Mouse (Mus musculus) bone marrow, adult 2 months (tissue): ENCODE measurements around the gene Txnrd2.

Experiments used
- CTCF ChIP-seq: fragments of 200-500 bp; IDR thresholded peaks from 2 replicates; pipeline ENCODE4 v1.5.1; 2011; ENCODE audit warnings: low read length, control low read depth; ENCODE audit not compliant: control insufficient read depth, insufficient read depth
- POLR2A ChIP-seq: fragments of 200-500 bp; IDR thresholded peaks from 2 replicates; pipeline ENCODE4 v1.6.1; 2011; ENCODE audit warnings: low read depth, mild to moderate bottlenecking, control low read depth, low read length, borderline replicate concordance; ENCODE audit not compliant: control insufficient read depth

DNA sequence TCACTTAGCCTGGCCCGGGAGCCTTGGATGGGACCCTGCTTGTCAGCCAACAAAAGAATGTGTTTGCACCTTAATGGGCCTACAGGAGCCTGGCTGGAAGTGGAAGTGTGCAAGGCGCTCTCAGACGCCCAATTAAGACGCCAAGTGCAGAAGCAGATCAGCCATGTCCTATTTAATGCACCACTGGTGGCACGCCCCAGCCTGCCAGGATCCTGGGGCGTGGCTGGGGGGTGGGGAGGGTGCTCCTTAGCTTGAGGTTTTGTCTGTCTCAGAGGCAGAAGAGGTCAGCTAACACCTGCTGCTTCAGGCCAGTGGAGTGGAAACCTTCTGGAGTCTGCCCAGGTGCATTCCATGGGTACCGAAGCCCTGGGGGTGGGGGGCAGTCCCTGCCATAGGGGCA, 53.5 kb downstream of the Txnrd2 start:
- TF ChIP-seq POLR2A (no peak), CTCF (no peak)
